Mouse (Mus musculus) C2C12 (cell line): Measurements from ENCODE around the gene Gm28042.

Source experiments
- CEBPB ChIP-seq: IDR thresholded peaks from one replicate; pipeline ENCODE4 v1.6.1; 2011; ENCODE audit warnings: low read depth, mild to moderate bottlenecking, control low read depth, moderate library complexity
- CTCF ChIP-seq: IDR thresholded peaks from one replicate; pipeline ENCODE4 v1.5.1; 2011; ENCODE audit not compliant: control insufficient read depth, insufficient read depth, insufficient read length
- MAX ChIP-seq: IDR thresholded peaks from one replicate; pipeline ENCODE4 v1.6.1; 2011; ENCODE audit warnings: mild to moderate bottlenecking, control low read depth
- MYOD1 ChIP-seq: IDR thresholded peaks from one replicate; pipeline ENCODE4 v1.6.1; 2011; ENCODE audit warnings: low read depth; ENCODE audit not compliant: control insufficient read depth, insufficient read length
- USF1 ChIP-seq: IDR thresholded peaks from one replicate; pipeline ENCODE4 v1.6.1; 2011; ENCODE audit warnings: low read depth, mild to moderate bottlenecking, control low read depth, moderate library complexity

DNA sequence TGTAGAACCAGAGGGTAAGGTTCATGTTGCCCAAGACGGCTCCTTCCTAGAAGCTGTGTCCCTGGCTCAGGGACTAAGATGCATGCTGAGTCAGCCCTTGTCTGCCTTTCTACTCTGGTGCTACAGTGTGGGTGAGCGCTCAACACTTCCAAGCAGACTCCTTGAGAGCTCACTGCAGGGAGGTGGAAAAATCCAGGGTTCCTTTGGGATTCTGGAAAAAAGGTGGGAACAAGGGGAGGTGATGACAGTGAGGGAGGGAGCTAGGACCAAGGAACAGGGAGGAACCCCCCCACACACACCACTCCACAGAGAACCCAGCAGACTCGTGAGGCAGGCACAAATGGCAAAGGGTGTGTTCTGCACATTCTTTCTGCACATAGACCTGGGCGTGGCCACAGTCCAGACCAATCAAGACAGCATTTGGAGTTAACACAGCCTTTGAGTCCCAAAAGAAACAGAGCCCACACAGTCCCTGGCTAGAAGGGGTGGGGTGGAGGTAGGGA lies 16.9 kb downstream of the Gm28042 start:
- TF ChIP-seq CEBPB (no peak), MYOD1 (no peak), CTCF (no peak), MAX (no peak), USF1 (no peak)
